Mouse (Mus musculus): ENCODE measurements around the gene Limch1.
A peak's percentile ranks its signal among the peaks of the same experiment; 100 is the strongest.

Limch1 gene

DNA sequence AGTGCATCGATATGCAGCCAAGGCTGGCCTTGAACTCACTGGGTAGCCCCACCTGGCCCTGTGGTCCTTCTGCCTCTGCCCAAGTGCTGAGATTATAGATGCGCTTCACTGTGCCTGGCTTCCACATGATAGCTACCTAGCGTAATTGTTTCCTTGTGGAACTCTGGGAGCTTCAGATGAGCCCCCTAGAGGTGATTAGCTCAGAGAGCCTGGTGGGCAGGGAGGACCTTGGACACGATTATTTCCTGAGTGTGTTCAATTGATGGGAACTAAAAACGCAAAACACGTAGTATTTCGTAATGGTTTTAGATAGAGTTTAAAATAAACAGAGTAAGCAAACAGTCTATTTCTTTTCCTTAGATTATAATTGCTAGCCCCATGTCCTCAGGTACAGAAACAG, 287.0 kb downstream of the Limch1 start:
- DNase-seq (ENCODE audit: low read depth): no peak

DNA sequence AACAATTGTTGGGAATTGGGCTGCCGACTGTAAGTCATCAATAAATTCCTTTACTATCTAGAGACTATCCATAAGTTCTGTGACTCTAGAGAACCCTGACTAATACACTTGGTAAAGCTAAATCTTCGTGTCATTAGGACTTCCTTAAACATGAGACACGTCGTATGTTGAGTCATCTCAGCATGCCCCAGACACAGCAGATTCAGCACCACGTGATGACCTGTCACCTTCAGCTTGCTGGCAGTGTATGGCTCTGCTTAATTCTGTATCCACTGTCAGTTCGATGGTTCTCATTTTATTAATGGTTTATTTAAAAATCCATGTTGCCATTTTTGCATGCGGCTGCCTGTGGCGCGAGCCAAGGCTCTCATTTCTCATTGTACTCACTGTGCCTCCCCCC, 298.3 kb downstream of the Limch1 start:
- no peak for DNase-seq (ENCODE audit: low read depth)

DNA sequence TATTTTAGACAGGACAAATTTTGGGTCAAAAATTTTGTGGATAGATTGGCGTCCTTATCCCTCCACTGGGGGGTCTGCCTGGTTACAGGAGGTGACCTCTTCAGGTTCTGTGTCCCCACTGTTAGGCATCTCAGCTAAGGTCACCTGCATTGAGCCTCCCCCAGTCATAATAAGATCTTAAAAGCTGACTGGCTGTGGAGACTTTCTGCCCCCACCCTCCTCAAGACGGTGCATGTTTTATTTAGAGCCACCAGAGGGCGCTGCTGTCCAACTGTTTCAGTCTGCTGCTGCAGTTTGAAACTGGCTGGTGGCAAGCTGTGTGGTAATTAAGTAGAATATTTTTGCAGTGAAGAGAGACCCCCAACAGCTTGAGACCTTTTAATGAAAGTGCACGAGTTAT, 302.4 kb downstream of the Limch1 start:
- DNase-seq (ENCODE audit: low read depth): peak; percentile 63

DNA sequence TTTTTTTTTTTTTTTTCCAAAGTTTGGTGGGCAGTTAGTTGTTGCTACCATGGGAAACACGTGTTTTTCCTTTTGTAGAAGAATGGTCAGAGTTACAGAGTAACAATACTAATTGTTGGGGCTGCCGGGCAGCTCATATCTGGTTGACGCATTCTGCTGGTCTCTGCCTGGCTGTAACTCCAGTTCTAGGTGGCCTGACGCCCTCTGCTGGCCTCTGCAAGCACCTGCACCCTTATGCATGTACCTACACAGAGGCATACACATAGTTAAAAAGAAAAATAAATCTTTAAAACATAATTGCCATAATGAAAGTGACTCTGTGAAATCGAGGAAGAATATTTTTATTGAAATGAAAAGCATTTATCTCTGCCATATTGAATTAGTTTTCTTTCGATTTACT, 312.2 kb downstream of the Limch1 start:
- no peak for DNase-seq (ENCODE audit: low read depth)

DNA sequence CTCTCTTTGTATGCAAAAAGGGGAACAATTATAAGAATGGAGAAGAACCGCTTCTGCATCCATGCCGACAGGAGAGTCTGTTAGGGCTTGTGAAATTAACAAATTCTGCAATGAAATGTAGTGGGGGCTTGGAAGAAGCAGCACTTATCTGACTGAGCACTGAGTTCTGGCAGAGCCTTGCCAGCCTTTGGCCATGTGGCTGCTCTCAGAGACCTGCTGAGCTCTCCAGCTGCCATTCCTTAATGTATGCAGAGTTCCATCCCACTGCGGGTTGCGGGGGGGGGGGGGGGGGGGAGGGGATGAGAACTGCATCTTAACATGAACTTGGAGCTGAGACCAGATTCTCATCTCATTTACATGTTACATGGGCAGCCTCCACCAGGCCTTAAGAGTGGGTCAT, 314.9 kb downstream of the Limch1 start:
- no peak for DNase-seq (ENCODE audit: low read depth)

DNA sequence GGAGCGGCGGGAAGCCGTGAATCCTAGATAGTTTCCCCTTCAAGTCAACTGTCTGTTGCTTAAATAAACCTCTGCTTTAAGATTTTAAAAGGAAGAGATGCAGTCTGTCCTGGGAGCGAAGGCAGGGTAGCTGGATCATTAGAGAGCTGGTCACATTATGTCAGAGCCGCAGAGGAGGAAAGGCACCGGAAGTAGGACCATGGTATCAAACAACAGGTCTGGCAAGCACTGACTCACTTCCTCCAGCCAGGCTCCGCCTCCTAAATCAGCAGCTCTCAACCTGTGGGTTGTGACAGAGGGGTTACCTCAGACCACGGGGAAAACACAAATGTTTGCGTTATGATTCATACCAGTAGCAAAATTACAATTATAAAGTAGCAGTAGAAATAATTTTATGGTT, 318.0 kb downstream of the Limch1 start:
- no peak for DNase-seq (ENCODE audit: low read depth)

DNA sequence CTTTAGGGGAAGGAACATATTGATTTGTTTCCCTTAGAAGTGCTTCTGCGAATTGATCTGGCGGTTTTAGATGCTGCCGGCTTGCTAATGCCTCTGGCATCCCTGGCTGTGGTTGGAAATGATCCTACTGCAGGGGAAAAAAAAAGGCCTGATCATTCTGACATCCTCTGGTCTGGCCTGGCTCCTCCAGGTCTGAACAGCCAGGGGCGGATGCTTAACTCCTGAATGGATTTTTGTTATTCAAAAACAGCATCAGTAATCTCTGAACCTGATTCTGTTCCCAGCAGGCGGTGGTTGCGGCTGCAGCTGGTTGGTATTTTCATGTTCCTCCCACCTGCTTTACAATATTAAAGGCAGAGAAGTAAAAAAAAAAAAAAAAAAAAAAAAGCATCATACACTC, 337.5 kb downstream of the Limch1 start:
- DNase-seq (ENCODE audit: low read depth): no peak

DNA sequence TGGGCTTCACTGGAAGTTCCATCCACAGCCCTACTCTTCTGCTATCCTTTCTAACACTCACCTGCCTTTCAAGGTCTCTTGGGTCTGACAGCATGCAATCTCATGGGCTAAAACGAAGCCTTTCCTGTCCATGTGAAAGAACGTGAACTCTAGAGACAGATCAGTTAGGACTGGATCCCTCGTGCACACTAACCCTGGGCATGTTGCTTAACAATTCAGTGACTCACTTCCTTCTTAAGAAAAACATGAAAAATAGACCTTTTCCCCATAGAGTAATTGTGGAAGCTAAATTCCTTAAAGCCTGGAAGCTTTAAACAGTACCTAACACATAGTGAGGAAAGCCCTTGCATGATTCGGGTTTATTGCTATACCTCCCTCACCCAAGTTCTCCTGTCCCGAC, 345.2 kb downstream of the Limch1 start:
- no peak for DNase-seq (ENCODE audit: low read depth)

DNA sequence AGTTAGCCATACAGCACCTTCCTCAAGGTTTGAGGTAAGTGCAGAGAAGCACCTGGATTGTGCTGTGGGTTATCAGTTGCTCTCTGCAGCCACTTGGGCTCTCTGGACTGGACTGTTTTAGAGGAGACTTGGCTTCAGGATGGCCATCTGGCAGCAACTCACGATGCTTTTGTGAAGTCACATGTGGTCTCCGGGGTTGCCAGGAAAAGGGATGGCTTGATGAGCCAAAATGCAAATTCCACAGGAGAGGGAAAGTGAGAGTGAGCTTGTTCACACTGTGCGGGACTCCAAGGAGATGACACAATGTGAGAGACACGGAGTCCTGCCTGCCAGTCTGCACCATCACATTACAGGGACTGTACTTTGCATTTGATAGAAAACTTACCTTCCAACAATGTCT, 346.1 kb downstream of the Limch1 start:
- no peak for DNase-seq (ENCODE audit: low read depth)

DNA sequence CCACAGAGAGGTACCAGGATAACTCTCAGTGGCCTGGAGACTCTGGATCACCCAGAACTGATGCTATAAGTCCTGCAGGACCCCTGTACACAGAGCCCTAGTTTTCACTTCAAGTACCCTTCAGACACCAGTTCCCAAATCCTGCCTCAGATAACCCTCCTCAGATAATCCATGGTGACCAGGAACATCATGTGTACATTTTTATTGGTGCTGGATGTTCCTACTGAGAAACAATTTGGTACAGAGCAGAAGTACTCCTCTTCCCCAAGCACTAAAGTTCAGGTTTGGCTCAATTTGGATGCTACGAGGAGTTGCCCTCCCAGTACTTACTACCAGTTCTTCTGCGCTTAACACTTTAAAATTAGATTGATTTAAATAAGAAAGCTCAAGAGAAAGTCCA, 348.4 kb downstream of the Limch1 start:
- no peak for DNase-seq (ENCODE audit: low read depth)

DNA sequence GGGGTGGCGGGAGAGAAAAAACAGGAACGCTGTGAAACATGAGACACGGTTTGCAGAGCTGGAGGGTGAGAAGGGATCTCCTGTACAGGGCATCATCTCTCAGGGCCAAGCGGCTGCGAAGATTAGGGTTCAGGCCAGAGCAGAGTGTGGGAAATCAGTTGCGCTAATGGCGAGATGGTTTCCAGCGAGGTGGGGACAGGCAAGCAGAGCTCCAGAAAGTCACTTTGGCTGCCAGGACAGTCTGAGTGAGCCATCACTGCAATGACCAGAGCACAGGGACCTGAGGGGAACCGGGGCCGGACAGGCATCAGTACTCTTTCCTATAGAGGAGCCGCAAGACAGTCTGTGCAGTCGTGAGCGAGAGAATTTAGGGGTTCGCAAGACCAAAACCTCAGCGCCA, 349.5 kb downstream of the Limch1 start:
- DNase-seq (ENCODE audit: low read depth): no peak

DNA sequence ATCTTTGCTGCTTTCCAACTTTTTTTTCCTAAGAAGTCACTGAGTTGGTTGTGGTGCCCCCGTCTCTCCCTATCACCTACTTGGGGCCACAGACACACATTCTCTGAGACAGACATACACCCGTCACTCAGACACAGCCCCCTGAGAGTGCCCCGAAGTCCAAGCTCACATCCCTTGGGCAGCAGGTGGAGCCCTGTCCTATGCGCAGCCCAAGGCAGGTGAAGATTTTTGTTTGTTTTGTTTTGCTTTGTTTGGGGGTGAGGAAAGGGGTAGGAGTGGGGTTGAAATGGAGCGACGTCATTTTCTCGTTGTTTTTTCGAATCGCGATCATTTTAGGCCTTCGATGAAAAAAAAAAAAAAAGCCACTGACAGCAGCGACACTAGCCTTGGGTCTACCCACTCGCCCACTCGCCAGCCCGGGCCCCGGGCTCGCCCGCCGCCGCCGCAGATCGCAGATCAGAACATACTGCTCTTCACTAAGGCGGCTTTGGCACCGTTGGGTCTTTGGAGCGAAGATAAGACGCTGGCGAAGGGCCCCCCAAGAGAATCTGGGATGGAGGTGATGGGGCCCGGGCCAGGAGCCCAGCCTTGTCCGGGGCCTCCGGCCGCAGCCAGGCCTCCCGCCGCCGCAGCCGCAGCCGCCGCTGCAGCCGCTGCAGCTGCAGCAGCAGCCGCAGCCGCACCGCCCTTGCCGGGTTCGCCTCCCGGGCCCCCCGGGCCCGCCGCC, 350.2 kb downstream of the Limch1 start:
- no peak for DNase-seq (ENCODE audit: low read depth)

DNA sequence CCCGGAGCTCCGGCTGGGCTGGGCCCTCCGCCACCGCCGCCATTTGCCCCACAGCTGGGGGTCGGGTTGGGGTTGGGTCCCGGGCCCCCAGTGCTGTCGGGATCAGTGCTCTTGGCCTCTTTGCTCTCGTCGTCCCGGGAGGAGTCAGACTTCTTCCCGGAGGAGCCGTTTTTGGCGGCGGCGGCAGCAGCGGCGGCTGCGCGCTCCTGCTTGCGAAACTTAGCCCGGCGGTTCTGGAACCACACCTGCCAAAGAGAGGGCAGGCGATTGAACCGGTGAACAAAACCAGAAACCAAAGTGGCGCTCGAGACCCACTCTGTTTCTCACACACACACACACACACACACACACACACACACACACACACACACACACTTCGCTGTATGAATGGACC, 350.7 kb downstream of the Limch1 start:
- no peak for DNase-seq (ENCODE audit: low read depth)

DNA sequence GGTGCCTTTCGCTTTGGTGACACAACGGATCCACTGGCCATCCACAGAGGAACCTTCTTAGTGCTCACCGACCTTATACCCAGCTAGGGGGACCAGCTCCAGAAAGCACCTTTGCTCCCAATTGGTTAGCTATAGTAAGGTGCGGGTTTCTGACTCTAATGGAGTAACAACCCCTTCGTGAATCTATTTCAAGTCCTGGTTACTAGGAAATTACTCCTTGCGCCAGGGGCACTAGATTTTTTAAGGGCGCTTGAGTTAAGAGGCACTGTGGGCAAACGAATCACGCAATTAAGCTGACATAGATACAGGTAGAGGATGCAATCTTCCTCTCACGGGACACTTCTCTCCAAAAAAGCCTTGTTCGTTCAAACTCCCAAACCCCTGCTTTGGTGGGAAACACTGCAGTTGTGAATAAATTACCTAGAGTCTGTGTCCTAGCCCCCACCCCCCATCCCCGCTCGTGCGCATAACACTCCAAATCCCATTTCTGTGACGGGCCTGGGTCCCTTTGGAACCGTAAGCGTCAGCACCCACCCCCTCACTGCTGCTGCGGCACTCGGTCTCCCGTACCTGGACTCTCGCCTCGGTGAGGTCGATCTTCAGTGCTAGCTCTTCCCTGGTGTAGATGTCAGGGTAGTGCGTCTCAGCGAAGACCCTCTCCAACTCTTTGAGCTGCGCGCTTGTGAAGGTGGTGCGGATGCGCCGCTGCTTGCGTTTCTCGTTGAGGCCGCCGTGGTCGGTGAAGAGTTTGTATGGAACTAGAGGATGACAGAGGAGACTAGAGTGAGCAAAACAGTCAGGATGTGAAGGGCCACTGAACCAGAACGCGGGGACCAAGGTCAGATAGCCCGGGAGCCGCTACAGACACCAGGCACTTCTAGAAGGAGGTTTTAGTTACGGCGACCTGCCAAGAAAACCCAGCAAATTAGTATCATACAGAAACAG, 351.8 kb downstream of the Limch1 start:
- DNase-seq (ENCODE audit: low read depth): no peak

DNA sequence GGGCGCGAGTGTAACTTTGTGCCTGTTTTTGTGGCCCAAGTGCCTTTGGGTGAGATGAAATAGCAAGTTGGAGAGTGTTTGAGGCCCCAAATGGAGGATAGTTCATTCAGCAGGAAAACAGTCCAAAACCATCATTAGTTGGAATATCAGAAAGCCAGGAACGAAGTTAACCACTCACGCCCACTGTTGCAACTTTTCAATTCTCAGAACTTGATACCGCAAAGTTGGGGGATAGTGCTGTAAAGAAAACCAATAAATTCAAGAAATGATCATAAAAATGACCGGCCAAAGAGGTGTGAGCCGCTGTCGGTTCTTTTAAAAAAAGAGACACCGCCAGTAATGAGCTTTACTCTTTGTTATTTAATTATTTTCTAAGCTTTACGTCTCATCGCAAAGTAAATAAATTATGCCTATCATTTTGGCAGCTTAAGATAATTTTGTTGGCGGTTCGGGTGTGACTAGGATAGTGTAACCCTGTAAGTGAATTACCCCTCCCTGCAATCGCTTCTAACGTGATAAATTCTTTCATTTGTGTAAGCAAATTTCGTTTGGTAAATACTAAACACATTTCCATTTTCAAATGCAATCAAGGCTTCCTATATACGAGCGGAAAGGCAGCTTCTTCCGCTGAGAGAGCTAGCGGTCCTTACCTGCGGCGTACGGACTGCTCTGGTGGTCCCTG, 352.6 kb downstream of the Limch1 start:
- DNase-seq (ENCODE audit: low read depth): no peak

DNA sequence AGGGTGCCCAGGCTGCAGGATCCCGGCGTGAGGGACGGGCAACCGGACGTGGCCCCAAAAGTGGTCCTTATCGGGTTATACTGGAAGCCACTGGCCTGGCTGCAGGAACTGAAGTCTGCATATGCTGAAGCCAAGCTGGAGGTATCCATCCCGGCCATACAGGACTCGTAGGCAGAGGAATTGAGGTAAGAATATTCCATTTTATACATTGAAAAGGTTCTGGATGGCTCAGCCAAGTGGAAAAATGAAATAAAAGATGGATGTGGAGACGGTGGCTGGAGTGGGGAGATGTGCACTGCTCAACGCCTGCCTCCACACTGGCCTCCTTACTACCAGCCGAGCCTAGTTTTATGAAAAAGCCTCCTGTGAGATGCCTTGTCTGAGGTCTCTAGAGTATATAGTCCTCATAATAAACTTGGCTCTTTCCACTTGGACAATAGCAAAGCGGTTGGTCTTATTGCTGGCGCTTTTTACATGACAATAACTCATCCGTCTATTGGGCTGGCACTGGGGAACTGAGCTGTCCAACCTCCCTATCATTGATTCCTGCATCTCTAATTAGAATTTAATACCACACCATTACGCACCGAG, 353.2 kb downstream of the Limch1 start, which contains the start of gene Phox2b:
Phox2b (minus strand) TSS at position 569 of the 591 bp plus-strand sequence.
- DNase-seq (ENCODE audit: low read depth): no peak

DNA sequence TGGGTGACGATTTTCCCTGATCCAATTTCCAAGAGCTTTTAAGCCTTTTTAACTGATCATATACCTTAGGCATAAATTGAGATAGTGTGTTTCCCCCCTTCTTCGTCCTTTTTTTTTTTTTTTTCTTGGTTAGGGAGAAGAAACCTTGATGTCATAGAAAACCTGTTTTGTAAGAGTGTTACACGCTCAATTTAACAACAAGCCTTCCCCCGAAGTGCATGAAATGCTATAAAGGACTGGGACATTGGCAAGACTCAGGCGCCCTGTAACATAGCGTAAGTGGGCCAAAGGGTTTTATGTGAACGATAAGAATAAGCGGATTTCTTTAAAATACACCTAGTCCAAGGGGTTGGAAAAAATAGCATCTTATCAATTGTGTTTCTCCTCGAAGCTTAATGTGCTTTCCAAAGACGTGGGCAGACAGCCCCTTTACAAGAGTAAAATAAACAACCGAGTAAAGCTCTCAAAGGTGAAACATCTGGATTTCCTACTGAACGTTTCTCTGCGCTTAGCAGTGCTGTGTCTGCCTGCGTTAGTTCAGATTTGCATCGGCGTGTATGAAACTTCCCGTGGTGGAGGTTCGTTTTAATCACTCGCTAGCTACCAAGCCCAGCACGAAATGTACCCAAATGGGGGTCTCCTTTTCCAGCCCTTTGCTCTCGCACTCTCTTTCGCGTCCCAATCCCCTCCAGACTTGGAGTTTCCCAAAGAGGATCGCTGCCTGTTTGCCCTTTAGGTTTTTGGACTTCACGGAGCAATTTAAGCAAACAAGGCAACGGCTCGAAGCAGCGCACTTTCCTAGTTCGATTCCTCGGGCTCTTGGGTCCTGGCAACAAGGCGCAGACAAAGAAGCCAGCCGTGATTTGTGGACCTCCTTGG, 354.0 kb downstream of the Limch1 start:
- DNase-seq (ENCODE audit: low read depth): no peak

DNA sequence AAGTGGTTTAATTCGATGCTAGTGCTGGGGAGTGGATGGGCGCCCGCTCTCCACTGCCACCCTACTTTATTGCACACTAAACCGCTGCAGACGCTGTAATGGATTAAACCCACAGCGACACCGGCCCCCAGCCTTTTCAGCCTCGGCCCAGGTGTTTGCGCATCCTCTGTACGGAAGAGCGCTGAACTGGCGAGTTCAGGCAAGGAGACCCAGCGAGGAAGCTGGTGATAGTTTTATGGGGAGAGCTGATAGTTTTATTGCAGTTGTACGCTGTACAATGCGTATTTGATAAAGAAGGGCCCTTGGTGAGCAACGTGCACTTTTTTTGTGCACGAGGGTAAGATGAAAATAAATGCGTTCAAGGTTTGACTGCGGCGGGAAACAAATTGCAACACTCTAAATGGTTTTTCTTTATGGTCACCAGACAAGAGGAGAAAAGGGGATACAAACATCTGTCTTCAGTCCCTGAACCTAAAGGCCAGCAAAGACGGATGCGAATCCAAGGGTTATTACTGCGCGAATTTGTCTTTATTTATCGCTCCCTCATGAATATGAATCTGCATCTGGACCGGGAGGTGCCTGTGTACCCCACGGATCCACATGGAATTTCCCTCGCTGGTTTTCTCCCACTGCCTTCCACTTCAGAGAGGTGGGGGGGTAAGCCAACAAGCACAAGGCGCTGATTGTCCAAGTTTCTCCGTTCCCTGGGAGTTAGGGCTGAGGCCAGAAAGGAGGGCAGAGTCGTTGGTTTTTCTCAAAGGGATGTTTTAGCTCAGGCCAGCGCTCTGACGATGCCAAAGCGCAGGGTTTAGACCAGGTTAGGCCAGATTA, 355.2 kb downstream of the Limch1 start:
- no peak for DNase-seq (ENCODE audit: low read depth)

DNA sequence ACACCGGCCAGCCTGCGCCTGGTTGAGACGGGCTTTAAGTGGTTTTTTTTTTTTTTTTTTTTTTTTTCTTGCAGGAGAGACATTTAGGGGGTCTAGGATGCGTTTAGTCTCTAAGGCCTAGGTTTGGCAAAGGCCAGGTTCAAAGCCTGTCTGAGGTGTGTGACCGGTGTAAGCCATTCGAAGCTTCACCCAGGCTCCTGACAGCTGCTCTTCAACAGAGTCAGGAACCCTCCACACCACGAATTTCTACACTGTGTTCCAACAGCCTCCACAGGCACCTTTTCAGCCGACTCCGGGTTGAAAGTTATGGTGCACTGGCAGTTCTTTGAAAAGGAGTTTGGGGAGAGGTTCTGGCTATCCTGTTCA, 355.8 kb downstream of the Limch1 start:
- no peak for DNase-seq (ENCODE audit: low read depth)

DNA sequence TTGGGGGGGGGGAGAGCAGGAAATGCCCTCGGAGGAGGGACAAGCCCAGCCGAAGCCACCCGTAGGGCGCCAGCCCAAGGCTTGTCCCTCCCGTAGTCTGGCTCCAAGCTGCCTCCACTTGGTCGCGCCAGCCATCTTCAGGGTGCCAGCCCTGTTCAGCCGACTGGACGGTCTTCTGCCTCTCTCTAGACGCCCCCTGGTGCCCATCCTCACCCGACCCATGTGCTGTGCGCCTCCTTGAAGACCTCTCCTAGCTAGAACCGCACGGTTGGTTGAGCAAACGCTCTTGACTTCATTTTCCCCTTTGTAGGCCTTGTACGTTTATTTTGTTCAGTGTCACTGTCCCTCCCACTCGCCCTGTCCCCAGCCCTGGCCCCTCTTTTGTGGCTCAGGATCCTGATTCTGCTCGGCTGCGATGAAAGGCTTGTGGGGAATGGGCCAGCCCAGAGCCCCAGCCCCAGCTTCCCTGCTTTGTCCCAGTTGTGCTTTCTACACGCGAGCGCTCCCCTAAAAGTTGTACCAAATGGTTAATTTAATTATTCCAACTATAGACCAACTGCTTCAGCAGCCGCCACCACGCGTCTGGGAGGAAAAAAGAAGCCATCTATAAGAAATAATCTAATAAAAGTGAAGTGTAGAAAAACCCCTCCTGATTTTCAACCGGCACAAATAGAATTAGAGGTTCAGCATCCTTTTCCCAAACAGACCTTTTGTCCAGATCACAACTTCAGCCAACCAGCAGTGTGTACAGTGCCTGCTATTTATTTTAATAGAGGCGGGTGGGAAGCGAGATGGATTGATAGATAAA, 356.4 kb downstream of the Limch1 start:
- no peak for DNase-seq (ENCODE audit: low read depth)

Data from induced T-regulatory cell, adult 2 months (primary cell).